Mouse (Mus musculus) gastrocnemius, postnatal 4 days (tissue): ENCODE measurements around the gene Agbl1. TPM values are rescaled to one million over a fixed set of nuclear protein-coding genes. Genes with fewer than 3 reads are reported as not detected.
A peak's percentile ranks its signal among the peaks of the same experiment; 100 is the strongest.
"Not testable (repeated sequence)": the region's sequence is repeated elsewhere in the genome, so short reads cannot be mapped to it uniquely, and the experiment has no call there.

Experiments
- DNase-seq, 2 experiments: peaks; one replicate each; pipeline ENCODE4 v3.0.0; 2021 to 2022; ENCODE audit warnings: low spot score in 2 of 2, mixed read lengths in 2 of 2
- long read RNA-seq, 2 experiments: library from polyadenylated mRNA; stranded (forward); transcript quantifications; one replicate each; pipeline ENCODE4 v2.0.0; 2021
- total RNA-seq, 2 experiments: library from RNA; stranded (reverse); gene quantifications; 2 replicates each; pipeline ENCODE4 v1.2.3; 2021

Gene Agbl1
- 10 to 100 TPM in 1 of 2 experiments, 1 to 10 TPM in 1; 8.1 to 10.8 TPM for total RNA-seq
- long read RNA-seq, experiment 1, partial matches to known transcripts, result 0 of 1 reads
- long read RNA-seq, experiment 1, other reads (novel, unspliced or antisense), result 1 of 1 reads
- long read RNA-seq, experiment 2, partial matches to known transcripts, result 0 of 4 reads
- long read RNA-seq, experiment 2, other reads (novel, unspliced or antisense), result 4 of 4 reads

DNA sequence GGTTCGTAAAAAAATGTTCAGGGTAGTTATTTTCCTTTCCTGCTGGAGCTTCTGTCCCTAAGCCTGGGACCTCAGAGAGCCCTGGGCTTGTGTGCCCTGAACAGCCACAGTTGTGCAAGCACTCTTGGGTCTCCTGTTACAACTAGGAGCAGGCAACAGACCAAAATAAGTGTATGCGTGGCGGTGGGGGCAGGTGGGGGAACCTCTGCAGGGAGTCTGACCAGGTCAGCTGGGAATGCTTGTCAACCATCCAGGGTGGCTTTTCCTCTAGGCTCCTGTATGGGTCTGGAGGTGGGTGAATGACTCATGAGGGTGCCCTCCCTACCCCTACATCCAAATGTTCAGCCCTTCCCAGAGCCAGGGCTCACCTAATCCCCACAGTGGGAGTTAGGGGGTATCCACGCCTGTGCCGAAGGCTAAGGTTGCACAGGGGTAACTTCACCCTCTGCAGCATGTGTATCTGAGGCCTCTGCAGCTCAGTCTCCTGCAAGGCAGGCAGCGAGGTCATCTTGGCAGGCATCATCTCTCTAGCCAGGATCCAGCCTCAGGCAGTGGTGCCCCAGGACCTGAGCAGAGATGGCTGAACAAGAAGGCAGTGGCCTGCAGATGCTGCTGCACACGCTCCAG lies at the start of gene Agbl1:
Gene Agbl1, plus strand, starts transcription at position 577 of the 627 bp plus-strand sequence.
- peak in 1 of 2 experiments; percentile 15 for DNase-seq

DNA sequence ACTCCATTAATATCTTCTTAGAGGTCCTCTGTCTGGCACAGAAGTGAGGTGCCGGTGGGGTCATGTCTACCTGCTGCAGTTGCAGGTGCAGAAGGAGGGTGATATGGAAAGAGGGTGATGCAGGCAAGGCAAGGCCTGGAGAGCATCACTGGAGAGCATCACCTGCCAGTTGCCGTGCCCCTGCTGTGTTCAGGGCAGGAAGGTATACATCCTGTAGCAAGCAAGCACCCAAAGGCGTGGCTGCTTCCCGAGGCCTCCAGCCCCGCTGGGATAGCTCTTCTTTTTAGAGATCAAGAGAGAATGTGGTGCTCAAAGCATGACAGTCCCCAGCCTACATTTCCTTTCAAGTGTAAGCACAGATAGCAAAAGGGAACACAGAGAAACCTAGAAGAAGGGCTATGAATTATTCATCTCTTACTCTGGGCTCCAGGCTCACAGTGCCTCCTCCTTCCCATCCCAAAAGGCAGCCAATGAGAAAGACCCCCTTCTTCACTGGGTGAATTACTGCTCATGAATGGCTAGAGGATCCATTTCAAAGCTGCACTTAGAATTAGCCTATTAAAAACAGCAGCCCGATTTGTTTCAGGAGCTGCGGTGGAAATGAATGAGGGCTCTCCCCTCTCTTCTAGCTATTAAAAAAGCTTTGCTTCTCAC lies 44.6 kb upstream of the Agbl1 start:
- no peak for DNase-seq

DNA sequence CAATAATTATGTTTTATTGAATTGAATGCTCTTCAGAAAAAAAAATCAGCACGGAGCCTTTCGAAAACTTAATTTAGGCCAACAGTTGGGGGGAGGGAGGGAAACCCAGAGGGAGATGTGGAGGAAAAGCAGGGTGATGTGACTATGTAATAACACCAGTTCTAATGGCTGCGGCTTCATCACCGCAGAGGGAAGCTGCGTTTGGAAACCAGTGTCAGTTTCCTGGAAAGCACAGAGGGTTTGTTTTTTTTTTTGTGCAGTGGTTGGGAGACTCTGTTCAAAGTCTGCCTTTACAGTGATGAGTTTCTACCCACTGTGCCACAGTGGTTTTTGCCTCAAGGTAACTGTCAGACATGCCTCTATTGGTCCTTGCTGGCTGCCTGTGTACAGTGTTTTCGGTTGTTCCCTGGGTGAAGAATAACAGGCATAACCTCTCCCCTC lies 44.0 kb upstream of the Agbl1 start:
- no peak for DNase-seq

DNA sequence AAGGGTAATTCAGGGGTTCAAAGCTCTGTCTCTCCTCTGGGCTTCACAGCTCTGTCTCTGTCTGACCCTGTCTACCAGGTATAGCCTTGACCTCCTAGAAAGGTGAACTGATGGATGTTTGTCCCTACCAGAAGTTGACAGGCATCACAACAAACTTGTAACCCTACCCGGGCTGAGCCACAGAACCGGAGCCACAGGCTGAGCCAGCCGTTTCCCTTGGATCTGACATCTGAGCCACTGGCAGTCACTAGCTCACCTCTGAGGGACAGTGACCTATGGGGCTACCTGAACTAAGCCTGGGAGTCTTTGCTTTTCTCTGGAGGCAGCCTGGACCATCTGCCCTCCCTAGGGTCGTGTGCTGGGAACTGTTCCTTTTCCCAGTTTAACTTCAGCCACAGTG lies 11.1 kb upstream of the Agbl1 start:
- no peak for DNase-seq

DNA sequence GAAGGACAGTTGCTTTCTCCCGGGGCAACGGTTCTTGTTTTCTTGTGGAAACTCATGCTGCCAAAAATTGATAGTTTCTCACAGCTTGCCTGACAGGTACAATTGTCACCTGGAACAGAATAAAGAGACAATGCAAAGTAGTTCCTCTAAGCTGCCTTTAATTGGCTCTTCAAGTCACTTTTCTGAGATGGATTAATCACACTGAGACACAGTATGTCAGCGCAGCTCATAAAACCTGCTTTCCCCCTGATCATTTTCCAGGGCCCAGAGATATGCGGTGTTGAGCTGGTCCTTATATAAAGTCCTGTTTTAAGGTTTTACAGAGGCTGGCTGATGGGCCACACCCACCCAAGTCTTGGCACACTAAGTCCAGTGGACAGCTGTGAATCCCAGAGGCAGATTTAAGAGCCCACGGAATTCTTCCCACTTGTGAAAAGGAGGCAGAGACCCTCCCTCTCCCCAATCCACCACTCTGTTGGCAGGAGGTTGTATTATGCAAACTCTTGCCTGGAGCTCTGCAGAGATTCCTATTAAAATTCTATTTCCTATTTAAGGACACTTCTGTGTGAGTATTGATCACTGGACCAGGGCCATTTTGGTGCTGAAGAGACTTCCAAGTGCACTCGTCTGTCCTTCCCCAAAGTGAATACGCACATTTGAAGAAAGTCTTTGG lies 9.8 kb upstream of the Agbl1 start:
- DNase-seq, result no peak

DNA sequence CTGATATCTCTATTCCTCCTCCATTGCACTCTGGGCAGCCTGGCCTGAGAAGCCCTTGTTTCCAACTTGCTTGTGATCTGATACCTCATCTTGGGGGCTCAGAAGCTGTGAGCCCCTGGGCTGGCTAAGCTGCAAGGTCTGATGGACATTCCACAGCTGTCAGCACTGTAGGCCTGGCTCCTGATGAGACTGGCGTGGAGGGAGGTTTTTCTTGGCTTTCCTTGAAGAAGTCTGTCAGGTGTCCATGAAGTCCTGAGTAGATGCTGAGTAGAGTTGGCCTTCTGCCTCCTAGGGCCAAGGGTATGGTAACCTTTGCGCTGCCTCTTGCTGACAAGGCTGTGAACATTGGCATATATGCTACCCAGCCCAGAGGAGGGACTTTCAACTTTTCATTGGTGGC lies 7.0 kb upstream of the Agbl1 start:
- DNase-seq, result no peak

DNA sequence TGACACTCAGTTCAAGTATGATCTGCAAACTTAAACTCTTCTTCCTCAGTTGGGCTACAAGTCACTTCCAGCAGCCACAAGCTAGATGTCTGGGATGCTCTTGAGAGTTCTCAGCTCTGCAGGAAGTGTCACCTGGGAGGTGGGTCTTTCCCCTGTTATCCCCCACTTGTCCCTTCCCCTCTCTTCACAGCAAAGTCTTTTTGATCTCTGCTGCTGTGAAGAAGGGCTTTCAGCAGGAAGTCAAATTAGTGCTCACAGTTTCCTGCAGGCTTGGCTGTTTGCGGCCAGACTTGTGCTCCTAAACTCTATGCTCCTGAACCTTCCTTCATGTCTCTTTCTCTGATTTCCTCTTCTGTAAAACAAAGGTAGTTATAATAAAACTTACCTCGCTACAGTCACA lies 806 bp upstream of the Agbl1 start:
- DNase-seq, result no peak

DNA sequence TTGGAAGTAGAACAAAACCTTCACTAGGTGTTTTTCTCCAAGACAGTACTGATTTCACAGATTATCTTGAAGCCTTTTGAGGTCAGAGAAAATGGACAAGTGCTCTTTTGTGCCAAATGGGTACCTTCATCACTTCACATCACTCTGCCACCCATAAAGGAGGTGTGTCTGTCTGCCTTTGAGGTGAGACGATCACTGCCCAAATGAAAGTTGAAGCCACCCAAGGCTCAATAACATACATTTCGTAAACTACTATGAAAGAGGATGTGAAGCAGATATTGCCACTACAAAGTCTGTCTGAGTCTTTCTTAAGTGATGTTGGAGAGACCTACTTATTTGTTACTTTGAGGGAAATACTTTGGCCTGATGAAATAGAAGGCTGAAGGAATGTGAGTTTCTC lies 4.6 kb downstream of the Agbl1 start:
- no peak for DNase-seq

DNA sequence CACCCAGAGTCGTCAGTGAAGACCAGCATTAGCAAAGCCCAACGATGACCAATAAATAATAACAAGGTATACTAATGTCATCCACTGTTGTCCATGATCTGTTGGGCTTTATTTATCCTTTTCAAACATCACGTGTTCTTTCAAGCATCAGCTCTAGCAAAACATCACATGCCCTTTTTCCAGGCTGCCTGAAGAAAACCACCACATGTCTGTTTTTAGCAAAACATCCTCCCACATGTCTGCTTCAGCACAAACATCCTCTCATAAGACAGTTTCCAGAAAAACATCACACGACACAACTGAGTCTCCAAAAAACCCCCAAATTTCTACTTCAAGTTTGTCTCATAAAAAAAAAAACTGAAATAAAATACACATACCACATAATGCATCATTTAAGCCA lies 7.8 kb downstream of the Agbl1 start:
- no peak for DNase-seq

DNA sequence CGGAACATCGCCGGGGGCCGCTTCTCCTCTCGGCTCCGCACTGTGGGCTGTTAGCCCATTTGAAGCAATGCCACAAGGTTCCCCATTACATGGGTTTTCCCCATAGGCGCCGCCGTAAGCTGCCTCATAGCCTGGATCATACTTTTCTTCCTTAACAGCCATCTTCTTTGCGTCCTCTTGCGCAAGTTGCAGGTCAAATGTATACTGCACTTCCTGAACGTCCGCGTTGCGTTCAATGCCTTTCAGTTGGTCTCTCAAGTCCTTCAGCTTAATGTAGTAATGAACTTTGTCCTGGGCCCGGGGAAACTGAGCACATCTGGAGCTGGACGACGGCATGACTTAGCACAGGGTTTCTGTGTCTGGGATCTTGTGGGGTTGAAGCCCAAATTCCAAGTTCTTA lies 15.2 kb downstream of the Agbl1 start:
- not testable (repeated sequence) for DNase-seq

DNA sequence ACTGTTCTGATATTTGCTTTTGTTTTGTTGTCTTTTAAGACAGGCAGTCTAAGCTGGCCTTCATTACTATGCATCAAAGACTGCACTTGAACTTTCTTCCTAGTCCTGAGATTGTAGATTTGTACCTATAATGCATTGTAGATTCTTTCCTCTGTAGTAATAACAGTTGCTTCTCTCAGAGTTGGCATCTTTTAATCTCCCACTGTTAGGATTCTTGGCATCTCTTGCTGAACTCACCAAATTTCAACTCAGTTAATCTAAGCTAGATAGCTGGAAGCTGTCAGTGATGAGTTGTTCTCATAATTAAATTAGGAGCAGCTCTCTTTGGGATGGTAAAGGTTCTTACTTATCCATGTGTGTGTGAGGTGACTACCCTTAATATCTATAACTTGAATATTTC lies 45.4 kb downstream of the Agbl1 start:
- DNase-seq, result no peak

DNA sequence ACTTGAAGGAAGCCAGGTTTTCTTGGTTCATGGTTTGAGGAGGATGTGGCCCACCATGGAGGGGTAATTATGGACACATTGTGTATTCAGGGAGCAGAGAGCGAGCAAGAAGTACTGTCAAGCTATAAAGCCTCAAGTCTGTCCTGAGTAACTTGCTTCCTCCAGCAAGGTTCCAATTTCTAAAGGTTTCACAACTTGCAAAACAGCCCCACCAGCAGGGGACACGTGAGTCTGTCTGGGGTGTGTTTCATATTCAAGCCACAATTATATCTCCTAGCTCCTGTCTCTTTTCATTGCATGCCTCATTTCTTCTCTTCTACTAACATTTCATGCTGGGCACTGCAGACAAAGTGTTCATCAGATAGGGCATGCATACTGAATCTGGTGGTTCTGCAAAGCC lies 53.1 kb downstream of the Agbl1 start:
- DNase-seq, result no peak

DNA sequence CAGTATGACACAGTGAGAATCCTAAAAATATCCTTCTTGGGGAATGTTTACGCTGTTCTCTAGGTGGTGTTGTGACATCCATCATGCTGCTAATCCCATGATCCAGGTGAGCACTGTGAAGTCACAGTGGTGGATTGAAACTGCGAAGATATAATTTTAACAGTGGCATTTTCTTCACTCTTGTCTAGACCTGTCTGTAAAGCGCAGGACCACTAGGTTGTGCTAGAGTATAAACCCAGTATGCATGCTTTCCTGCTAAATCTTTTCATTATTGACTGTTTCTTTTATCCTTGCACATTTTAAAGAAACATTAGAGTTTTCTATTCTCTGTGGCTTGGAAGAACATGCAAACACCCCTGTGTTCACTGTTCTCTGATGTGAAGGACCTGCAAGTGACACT lies 57.8 kb downstream of the Agbl1 start:
- no peak for DNase-seq

DNA sequence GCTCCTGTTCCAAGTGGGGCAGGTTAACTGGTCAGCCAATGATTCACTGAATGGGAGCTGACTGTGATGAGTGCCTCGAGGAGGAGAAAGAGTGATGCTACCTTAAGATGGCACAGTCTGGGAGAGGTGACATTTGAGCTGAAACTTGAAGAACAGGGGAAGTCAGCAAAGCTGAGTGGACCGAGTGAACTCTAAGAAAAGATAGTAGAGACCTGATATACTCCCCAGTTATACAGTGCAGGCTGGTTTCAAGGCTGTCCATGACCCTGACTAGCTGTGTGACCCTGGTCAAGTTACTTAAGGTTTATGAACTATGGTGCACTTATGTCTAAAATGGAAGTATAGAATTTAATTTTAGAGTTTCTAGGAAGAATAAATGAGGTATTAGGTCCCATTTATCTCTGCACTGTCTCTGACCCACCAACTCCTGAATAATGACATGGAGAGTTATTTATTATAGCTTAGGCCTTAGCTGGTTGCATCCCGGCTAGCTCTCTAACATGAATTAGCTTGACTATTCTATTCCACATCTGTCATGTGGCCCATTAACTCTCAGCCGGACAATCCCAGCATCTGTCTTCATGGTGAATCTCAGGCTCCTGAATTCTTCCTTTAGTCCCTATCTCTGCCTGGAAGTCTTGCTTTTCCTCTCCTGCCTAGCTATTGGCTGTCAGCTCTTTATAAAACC lies 92.3 kb downstream of the Agbl1 start:
- no peak for DNase-seq

DNA sequence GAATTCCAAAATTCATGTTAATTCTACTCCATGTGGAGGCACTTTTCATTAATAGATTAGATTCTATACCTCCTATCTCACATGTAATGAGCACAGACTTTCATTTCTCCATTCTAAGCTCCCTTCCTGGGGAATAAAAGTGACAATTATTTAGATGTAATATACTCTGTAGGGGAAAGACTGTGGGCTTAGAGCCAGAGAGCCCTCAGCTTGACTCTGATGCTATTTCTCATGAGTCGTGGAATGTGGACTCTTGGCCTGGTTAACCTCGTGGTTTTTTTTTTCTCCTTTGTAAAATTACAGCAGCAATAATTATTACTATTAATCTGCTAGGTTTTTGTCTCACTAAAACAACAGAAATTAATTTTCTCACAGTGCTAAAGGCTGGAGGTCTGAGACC lies 96.4 kb downstream of the Agbl1 start:
- no peak for DNase-seq

DNA sequence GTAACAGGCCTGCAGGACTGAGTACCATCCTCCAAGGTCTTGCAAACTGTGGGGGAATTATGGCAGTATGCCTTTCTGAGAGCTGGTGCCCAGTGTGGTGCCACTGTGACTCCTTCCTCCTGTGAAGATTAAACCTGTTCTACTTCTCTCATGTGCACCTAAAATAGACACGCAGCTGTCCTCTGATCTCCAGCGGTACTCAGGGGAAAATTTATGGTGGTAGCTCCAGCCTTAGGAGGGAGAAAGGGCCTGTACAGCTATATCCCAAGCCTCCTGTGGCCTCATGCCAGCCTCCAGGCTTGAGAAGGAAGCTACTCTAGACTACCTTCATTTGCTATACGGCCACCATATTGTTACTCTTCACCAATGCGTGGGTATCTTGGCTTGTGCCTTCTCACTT lies 109.6 kb downstream of the Agbl1 start:
- no peak for DNase-seq

DNA sequence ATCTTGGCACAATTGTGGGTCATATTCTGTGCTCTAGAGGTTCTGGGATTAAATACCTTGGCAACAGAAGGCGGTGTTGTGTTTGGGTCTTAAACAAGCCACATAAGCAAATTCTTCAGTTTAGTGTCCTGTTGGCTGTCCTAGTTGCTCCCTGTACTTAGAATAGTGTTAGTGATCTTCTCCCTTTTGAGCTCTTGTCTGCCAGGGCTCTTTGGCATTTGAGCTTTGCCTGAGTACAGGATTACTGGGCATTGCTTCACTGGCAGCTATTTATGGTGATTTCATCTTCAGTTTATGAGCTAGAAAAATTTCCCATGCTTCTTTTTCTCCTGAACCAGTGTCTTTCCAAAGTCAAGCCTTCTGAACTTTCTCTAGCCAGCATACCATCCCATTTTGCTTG lies 111.9 kb downstream of the Agbl1 start:
- no peak for DNase-seq

DNA sequence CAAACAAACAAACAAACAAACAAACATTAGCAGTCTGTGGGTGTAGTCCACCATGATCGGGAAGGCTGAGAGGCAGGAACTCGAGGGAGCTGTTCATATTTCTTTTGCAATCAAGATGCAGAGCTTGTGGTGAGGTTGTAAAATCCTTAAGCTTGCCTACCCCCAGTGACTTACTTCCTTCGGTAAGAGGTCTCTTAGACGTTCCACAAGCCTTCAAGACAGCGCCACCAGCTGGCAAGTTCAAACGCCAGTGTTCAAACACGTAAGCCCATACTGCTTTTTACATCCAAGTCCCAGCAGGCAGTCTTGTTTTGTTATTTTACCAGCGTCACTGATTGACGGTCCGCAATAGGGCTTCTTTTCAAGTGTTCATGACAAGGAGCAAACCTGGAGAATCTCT lies 123.8 kb downstream of the Agbl1 start:
- no peak for DNase-seq

DNA sequence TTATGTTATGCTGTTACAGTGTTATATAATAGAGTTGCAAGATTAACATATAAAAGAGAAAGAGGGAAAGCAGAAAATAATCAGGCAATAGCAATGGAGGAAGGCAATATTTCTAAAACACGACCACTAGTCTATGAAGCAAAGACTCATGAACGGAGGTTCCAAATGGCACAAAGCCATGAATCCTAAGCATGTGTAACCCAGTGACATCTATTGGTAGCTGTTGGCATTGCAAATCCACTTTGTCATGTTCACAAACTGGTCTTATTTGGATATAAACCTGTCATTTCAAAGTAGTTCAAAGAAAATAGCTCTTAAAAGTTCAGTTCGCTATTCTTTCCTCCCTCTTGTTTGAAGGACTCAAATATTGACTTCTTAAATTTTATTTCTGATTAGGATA lies 124.8 kb downstream of the Agbl1 start:
- DNase-seq, result peak in 1 of 2 experiments; percentile 41

DNA sequence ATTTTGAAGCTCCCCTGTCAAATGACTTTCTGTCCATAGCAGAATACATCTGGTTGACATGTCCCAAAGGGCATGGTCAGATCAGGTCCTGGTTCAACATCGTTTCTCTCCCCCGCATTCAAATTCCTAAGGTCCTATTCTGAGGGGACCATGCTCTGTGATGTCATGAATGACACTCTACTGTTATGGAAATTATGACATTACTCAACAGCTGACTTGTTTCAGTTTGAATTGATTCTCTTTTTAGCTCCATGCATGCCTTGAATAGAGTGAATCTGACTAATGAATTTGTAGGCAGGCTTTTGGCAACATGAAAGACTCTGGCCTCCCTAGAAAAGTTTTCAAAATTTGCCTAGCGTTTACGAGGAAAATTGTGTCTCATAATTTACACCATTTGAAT lies 141.6 kb downstream of the Agbl1 start:
- DNase-seq, result no peak

DNA sequence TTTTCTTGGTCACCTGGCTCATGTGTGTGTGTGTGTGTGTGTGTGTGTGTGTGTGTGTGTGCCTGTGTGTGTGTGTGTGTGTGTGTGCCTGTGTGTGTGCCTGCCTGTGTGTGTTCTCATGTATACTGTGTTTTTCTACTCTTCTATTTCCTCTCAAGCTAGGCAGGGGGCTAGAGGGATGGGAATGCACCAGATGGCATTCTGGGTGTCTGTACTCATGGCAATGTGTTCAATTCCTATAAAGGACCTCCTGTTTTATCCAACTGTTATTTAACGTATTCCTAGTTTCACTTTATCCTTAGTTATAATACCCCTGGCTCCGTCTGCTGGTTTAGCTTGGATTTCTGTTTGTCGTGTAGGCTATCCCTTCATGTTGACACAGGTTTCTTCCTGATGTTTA lies 149.8 kb downstream of the Agbl1 start:
- no peak for DNase-seq

DNA sequence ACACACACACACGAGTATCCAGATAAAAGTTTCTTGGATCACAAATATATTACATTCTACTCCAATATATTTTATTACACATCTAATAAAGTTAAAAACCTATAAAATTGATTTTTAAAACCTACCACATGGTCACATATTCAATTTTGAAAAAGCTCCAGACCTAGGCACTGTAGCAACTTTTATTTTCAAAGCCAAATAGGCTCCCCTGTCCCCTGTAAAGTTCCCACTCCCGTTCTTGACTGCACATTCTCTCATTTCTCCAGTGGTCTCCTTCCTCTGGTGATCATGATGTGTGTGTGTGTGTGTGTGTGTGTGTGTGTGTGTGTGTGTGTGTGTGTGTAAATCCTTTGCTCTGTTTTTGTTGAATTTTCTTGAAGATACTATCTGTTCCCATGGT lies 152.3 kb downstream of the Agbl1 start:
- DNase-seq, result no peak
